Mouse (Mus musculus) hindbrain, embryonic 16.5 days (tissue): ENCODE results near the gene Krt25. TPM values are rescaled to one million over a fixed set of nuclear protein-coding genes. Genes with fewer than 3 reads are reported as not detected.

Experiments
- polyA plus RNA-seq: library from polyadenylated mRNA; unstranded; fragments of >200 nt; fragmentation: Nextera tagmentation; extraction: Ambion mirVana; gene quantifications from 2 replicates; pipeline ENCODE4 v1.2.1, GENCODE M21; 2015

The Krt25 gene
- polyA plus RNA-seq, 1 experiment from 2014 or later = 1.4 TPM

Other genes starting within 250 kb of the Krt25 start
- 0.16 TPM in 2 replicates for gene Tns4, start 233.6 kb downstream of the Krt25 start, polyA plus RNA-seq
- gene Ccr7, start 167.9 kb downstream of the Krt25 start, polyA plus RNA-seq = not detected in 2 replicates
- gene Smarce1, start 91.9 kb downstream of the Krt25 start, polyA plus RNA-seq = 225 and 246 TPM in 2 replicates
- 10.9 and 14.3 TPM in 2 replicates for gene Krt222, start 78.9 kb downstream of the Krt25 start, polyA plus RNA-seq
- gene Krt24, start 37.7 kb downstream of the Krt25 start, polyA plus RNA-seq = 0.08 TPM in 1 of 2 replicates, not detected in the other
- 0.37 and 0.41 TPM in 2 replicates for gene Krt26, start 15.0 kb upstream of the Krt25 start, polyA plus RNA-seq
- 0.10 and 0.41 TPM in 2 replicates for gene Krt27, start 28.2 kb upstream of the Krt25 start, polyA plus RNA-seq
- gene Krt28, start 52.0 kb upstream of the Krt25 start, polyA plus RNA-seq = 0.52 and 0.55 TPM in 2 replicates
- 22.8 and 27.5 TPM in 2 replicates for gene Krt10, start 66.4 kb upstream of the Krt25 start, polyA plus RNA-seq
- 0.19 TPM in 1 of 2 replicates, not detected in the other for gene Krt12, start 99.3 kb upstream of the Krt25 start, polyA plus RNA-seq
- gene Krt20, start 115.2 kb upstream of the Krt25 start, polyA plus RNA-seq = 0.10 and 0.19 TPM in 2 replicates
- 0.19 and 0.22 TPM in 2 replicates for gene Krt23, start 170.2 kb upstream of the Krt25 start, polyA plus RNA-seq
- not detected in 2 replicates for gene Krt39, start 198.4 kb upstream of the Krt25 start, polyA plus RNA-seq
- gene Krt40, start 220.2 kb upstream of the Krt25 start, polyA plus RNA-seq = not detected in 2 replicates
- gene Krtap3-3, start 227.9 kb upstream of the Krt25 start, polyA plus RNA-seq = not detected in 2 replicates
- gene Krtap3-2, start 233.9 kb upstream of the Krt25 start, polyA plus RNA-seq = not detected in 2 replicates
- gene Gm11939, start 236.5 kb upstream of the Krt25 start, polyA plus RNA-seq = not detected in 2 replicates
- gene Krtap3-1, start 243.7 kb upstream of the Krt25 start, polyA plus RNA-seq = not detected in 2 replicates